ENCODE assay signal across 32 mouse cellular contexts in genomic region chr14:100079620-100080019, GRCm38 (mm10).
"Had no signal": no experiment of that assay in that cellular context is flagged by ENCODE, and none has a peak within 500 bp of the region (broad histone marks: within the 10 kb centered on the region; RNA-seq: fewer than 3 reads in every experiment).

No protein-coding gene starts in this region.

- H3K9me3 ChIP-seq: limb, embryonic 10.5 days; limb, embryonic 12.5 days; limb, embryonic 13.5 days; limb, embryonic 15.5 days; liver, embryonic 12.5 days; liver, embryonic 13.5 days; liver, embryonic 15.5 days; lung, embryonic 15.5 days; megakaryocyte, embryonic 14.5 days; midbrain, embryonic 10.5 days; midbrain, embryonic 12.5 days; midbrain, embryonic 13.5 days; midbrain, embryonic 15.5 days; neural tube, embryonic 12.5 days; neural tube, embryonic 13.5 days had no signal

- H3K27ac ChIP-seq: limb, embryonic 10.5 days; limb, embryonic 12.5 days; limb, embryonic 13.5 days; limb, embryonic 15.5 days; liver, embryonic 12.5 days; liver, embryonic 13.5 days; liver, embryonic 14.5 days; liver, embryonic 15.5 days; lung, embryonic 15.5 days; macrophage; midbrain, embryonic 10.5 days; midbrain, embryonic 12.5 days; midbrain, embryonic 13.5 days; midbrain, embryonic 15.5 days; neural tube, embryonic 12.5 days; neural tube, embryonic 13.5 days had no signal

- H3K4me2 ChIP-seq: limb, embryonic 12.5 days; limb, embryonic 13.5 days; limb, embryonic 15.5 days; liver, embryonic 11.5 days; liver, embryonic 12.5 days; liver, embryonic 13.5 days; liver, embryonic 15.5 days; lung, embryonic 14.5 days; lung, embryonic 15.5 days; midbrain, embryonic 12.5 days; midbrain, embryonic 13.5 days; midbrain, embryonic 15.5 days; neural tube, embryonic 12.5 days; neural tube, embryonic 13.5 days had no signal

- H3K4me3 ChIP-seq: limb, embryonic 10.5 days; limb, embryonic 12.5 days; limb, embryonic 13.5 days; limb, embryonic 15.5 days; liver, embryonic 12.5 days; liver, embryonic 13.5 days; liver, embryonic 15.5 days; lung, embryonic 15.5 days; megakaryocyte, embryonic 14.5 days; midbrain, embryonic 10.5 days; midbrain, embryonic 12.5 days; midbrain, embryonic 13.5 days; midbrain, embryonic 15.5 days; myocyte; neural tube, embryonic 12.5 days; neural tube, embryonic 13.5 days had no signal

- H3K27me3 ChIP-seq: limb, embryonic 12.5 days; limb, embryonic 13.5 days; limb, embryonic 15.5 days; liver, embryonic 12.5 days; liver, embryonic 13.5 days; liver, embryonic 15.5 days; lung, embryonic 15.5 days; megakaryocyte, embryonic 14.5 days; midbrain, embryonic 12.5 days; midbrain, embryonic 13.5 days; midbrain, embryonic 15.5 days; neural tube, embryonic 12.5 days; neural tube, embryonic 13.5 days had no signal

- H3K36me3 ChIP-seq: limb, embryonic 12.5 days; limb, embryonic 15.5 days; liver, embryonic 12.5 days; liver, embryonic 13.5 days; liver, embryonic 15.5 days; lung, embryonic 15.5 days; midbrain, embryonic 10.5 days; midbrain, embryonic 12.5 days; midbrain, embryonic 13.5 days; midbrain, embryonic 15.5 days; neural tube, embryonic 12.5 days; neural tube, embryonic 13.5 days had no signal

- H3K9ac ChIP-seq: limb, embryonic 12.5 days; limb, embryonic 13.5 days; limb, embryonic 15.5 days; liver, embryonic 12.5 days; liver, embryonic 13.5 days; liver, embryonic 14.5 days; liver, embryonic 15.5 days; liver, postnatal 0 days; lung, embryonic 14.5 days; lung, embryonic 15.5 days; midbrain, embryonic 12.5 days; midbrain, embryonic 13.5 days; midbrain, embryonic 15.5 days; neural tube, embryonic 12.5 days; neural tube, embryonic 13.5 days had no signal

- ATAC-seq: liver, embryonic 12.5 days; liver, postnatal 0 days; lung, postnatal 0 days; midbrain, embryonic 13.5 days; midbrain, embryonic 15.5 days; midbrain, embryonic 16.5 days had no signal

- DNase-seq: left cerebral cortex, postnatal 4 days; liver; liver, embryonic 13.5 days; liver, postnatal 0 days; lung, adult 18-20 months; lung, adult 2 months; lung, embryonic 14.5 days; lung, postnatal 10 days; lung, postnatal 14 days; lung, postnatal 36 days; lung, postnatal 4 days; midbrain, embryonic 14.5 days had no signal

- H3K4me1 ChIP-seq: limb, embryonic 12.5 days; limb, embryonic 13.5 days; limb, embryonic 15.5 days; liver, embryonic 12.5 days; liver, embryonic 13.5 days; liver, embryonic 15.5 days; lung, embryonic 15.5 days; megakaryocyte, embryonic 14.5 days; midbrain, embryonic 10.5 days; midbrain, embryonic 12.5 days; neural tube, embryonic 12.5 days had no signal
